Mouse (Mus musculus) CD8-positive naive resting alpha-beta T cell, adult 57 days (primary cell): ENCODE data around the gene Mmd. TPM values are rescaled to one million over a fixed set of nuclear protein-coding genes. Genes with fewer than 3 reads are reported as not detected.

Experiments used
- total RNA-seq: library from RNA; stranded (reverse); gene quantifications from one replicate; pipeline ENCODE4 v1.2.4, GENCODE M21; 2023

Mmd gene
- total RNA-seq = 31.3 TPM

GRCm38 (mm10) chr11:90249025-90249650 is at the start of gene Mmd:
Gene Mmd, plus strand, starts transcription at chr11:90249456.

Other genes with a start within 250 kb of the Mmd start
- gene Pctp, start 246.6 kb upstream of the Mmd start, total RNA-seq = 3.6 TPM
- not detected for gene Tmem100, start 219.1 kb upstream of the Mmd start, total RNA-seq
- gene Gm45716, start 61.8 kb upstream of the Mmd start, total RNA-seq = 1.6 TPM
- 0.46 TPM for gene Hlf, start 141.4 kb downstream of the Mmd start, total RNA-seq